In the genomic region with DNA sequence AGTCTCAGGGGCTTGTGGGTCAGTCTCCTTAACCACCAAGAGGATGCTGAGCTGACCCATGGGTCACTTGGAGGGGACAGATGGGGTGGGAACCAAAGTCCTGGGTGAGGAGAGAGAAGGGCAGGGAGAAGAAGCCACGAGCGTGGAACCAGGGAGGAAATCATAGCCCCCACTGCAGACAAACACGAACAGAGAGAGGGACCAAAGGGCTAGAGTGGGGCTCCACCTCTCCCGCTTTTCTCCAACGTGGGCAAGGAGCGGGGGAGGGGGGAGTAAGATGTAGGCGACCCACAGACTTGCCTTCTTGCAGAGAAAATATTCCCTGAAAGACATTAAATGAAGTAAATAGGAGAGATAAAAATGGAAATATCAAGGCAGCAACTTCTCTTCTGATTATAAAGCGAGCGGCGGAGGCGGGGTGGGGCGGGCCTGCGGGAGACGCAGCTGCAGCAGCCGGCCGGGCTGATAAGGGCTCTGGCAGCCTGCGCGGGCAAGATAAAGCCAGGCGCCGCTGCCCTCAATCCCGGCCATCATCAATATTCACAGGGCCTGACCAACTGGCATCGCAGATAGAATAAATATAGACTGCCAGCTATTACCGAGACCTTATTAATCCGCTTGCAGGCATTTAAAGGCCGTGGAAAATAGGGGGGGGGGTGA, we compare ENCODE assay signal across 8 mouse cellular contexts. TPM values are rescaled to one million over a fixed set of nuclear protein-coding genes. Genes with fewer than 3 reads are reported as not detected.
DNase-seq lines count a peak whose midpoint lies in the region; ATAC-seq and TF ChIP-seq lines count a peak whose summit lies in the region.

No protein-coding gene starts in this region.

- H3K4me2 ChIP-seq in embryonic facial prominence, embryonic 12.5 days (replicated peaks) = peak overlapping the region; percentile 35
- peak overlapping the region; percentile 85 for H3K4me2 ChIP-seq in liver, embryonic 14.5 days (ENCODE audit: low read depth)
- peak overlapping the region; percentile 34 for H3K4me2 ChIP-seq in neural tube, embryonic 13.5 days

- H3K4me1 ChIP-seq in embryonic facial prominence, embryonic 12.5 days = peaks cover 8% of the 10 kb centered on the region
- peaks cover 42 to 48% of the 10 kb centered on the region in 2 experiments for H3K4me1 ChIP-seq in liver, embryonic 14.5 days (replicated peaks; ENCODE audit: control insufficient read depth in 2 of 2, insufficient read depth in 2 of 2, low read length in 1 of 2)
- peaks cover 32% of the 10 kb centered on the region for H3K4me1 ChIP-seq in neural tube, embryonic 13.5 days (replicated peaks)

- intact Hi-C loops in heart, postnatal 36 days (cut with DNase I) = loop anchor here (5.0 kb wide), 1 partner anchor 57 kb away; a partner anchor contains a TSS

- H3K36me3 ChIP-seq in embryonic facial prominence, embryonic 12.5 days = no peaks in the 10 kb centered on the region
- H3K36me3 ChIP-seq in liver, embryonic 14.5 days (replicated peaks; ENCODE audit: control insufficient read depth, insufficient read depth, low read depth) = no peaks in the 10 kb centered on the region
- no peaks in the 10 kb centered on the region for H3K36me3 ChIP-seq in neural tube, embryonic 13.5 days

- ATAC-seq in embryonic facial prominence, embryonic 12.5 days (ENCODE audit: insufficient number of reproducible peaks, insufficient read depth, low FRiP score, low TSS enrichment) = no peak
- peak; percentile 81 for ATAC-seq in liver, embryonic 14.5 days (ENCODE audit: insufficient read depth)
- peak; percentile 52 for ATAC-seq in neural tube, embryonic 13.5 days (ENCODE audit: low read depth)

- no peak overlapping the region for H3K9ac ChIP-seq in embryonic facial prominence, embryonic 12.5 days
- peak overlapping the region; percentile 50 for H3K9ac ChIP-seq in liver, embryonic 14.5 days (replicated peaks)
- peak overlapping the region; percentile 59 for H3K9ac ChIP-seq in neural tube, embryonic 13.5 days

- WGBS in embryonic facial prominence, embryonic 12.5 days = 13% methylated on average over 25 of the region's 25 CpGs
- under 1% methylated on average over 25 of the region's 25 CpGs for WGBS in liver, embryonic 14.5 days (ENCODE audit: insufficient replicate concordance)
- WGBS in neural tube, embryonic 13.5 days = 9% methylated on average over 25 of the region's 25 CpGs

- H3K27me3 ChIP-seq in embryonic facial prominence, embryonic 12.5 days = peaks cover 44% of the 10 kb centered on the region
- peaks cover 24% of the 10 kb centered on the region for H3K27me3 ChIP-seq in liver, embryonic 14.5 days (ENCODE audit: control insufficient read depth, insufficient read depth, low read length)
- peaks cover 17% of the 10 kb centered on the region; the same call in 1 of the 2 replicates for H3K27me3 ChIP-seq in neural tube, embryonic 13.5 days

- DNase-seq in left cerebral cortex, adult 18-20 months (ENCODE audit: low spot score in 2 of 2) = peak; percentile 25 to 33
- DNase-seq in left cerebral cortex, adult 11 months (ENCODE audit: low spot score) = no peak
- peak; percentile 37 to 51 for DNase-seq in heart, postnatal 36 days
- peak; percentile 90 to 95 (median 92) for DNase-seq in liver, embryonic 14.5 days (ENCODE audit: low read depth in 3 of 3, low spot score in 3 of 3)
- no peak for DNase-seq in gastrocnemius, postnatal 4 days (ENCODE audit: low spot score in 2 of 2)
- no peak for DNase-seq in cerebellum, adult 11 months

- H3K9me3 ChIP-seq in embryonic facial prominence, embryonic 12.5 days = no peaks in the 10 kb centered on the region
- H3K9me3 ChIP-seq in liver, embryonic 14.5 days (ENCODE audit: control insufficient read depth, low read length) = no peaks in the 10 kb centered on the region
- no peaks in the 10 kb centered on the region for H3K9me3 ChIP-seq in neural tube, embryonic 13.5 days

- peak; percentile 97 for TF ChIP-seq EP300 in liver, embryonic 14.5 days (IDR thresholded peaks at IDR 0.05; ENCODE audit: low read depth)

- H3K4me3 ChIP-seq in embryonic facial prominence, embryonic 12.5 days = no peak overlapping the region
- peak overlapping the region; percentile 41 to 48 for H3K4me3 ChIP-seq in liver, embryonic 14.5 days (ENCODE audit: insufficient read depth in 1 of 2, low read depth in 2 of 2, low read length in 2 of 2)
- H3K4me3 ChIP-seq in neural tube, embryonic 13.5 days = no peak overlapping the region

- peak overlapping the region; percentile 27; the same call in 1 of the 2 replicates for H3K27ac ChIP-seq in embryonic facial prominence, embryonic 12.5 days
- peak overlapping the region; percentile 94 for H3K27ac ChIP-seq in liver, embryonic 14.5 days
- H3K27ac ChIP-seq in neural tube, embryonic 13.5 days (replicated peaks) = peak overlapping the region; percentile 89

- no peak for TF ChIP-seq CTCF in liver, embryonic 14.5 days (IDR thresholded peaks at IDR 0.05; ENCODE audit: low read depth)

RNA-seq across cellular contexts. Expression of a gene that starts 21.3 kb away (rescaled TPM):
- 10 to 100 TPM; 34.3 to 46.0 TPM for total RNA-seq in left cerebral cortex, adult 18-20 months (2021)
- polyA plus RNA-seq in embryonic facial prominence, embryonic 12.5 days (2016; fragmentation: Nextera tagmentation; extraction: Ambion mirVana) = 3.9 and 4.4 TPM in 2 replicates
- total RNA-seq in heart, postnatal 36 days (2021) = 10 to 100 TPM; 19.7 to 23.0 TPM
- polyA plus RNA-seq in liver, embryonic 14.5 days (2012; rRNA removed) = 1.8 and 1.9 TPM in 2 replicates
- 3.3 and 5.0 TPM in 2 replicates for polyA plus RNA-seq in liver, embryonic 14.5 days (2014; fragmentation: Nextera tagmentation; extraction: Ambion mirVana)
- polyA plus RNA-seq in neural tube, embryonic 13.5 days (2015; fragmentation: Nextera tagmentation; extraction: Ambion mirVana) = 21.2 and 22.2 TPM in 2 replicates
- total RNA-seq in gastrocnemius, postnatal 4 days (2021) = 10 to 100 TPM; 18.9 TPM

RNA-seq across cellular contexts. Expression of a gene that starts 55.1 kb away (rescaled TPM):
- total RNA-seq in left cerebral cortex, adult 18-20 months (2021) = 10 to 100 TPM; 18.2 to 21.9 TPM
- 17.7 and 18.7 TPM in 2 replicates for polyA plus RNA-seq in embryonic facial prominence, embryonic 12.5 days (2016; fragmentation: Nextera tagmentation; extraction: Ambion mirVana)
- total RNA-seq in heart, postnatal 36 days (2021) = 10 to 100 TPM; 28.3 to 30.6 TPM
- polyA plus RNA-seq in liver, embryonic 14.5 days (2012; rRNA removed) = 4.9 and 5.4 TPM in 2 replicates
- polyA plus RNA-seq in liver, embryonic 14.5 days (2014; fragmentation: Nextera tagmentation; extraction: Ambion mirVana) = 5.7 and 6.6 TPM in 2 replicates
- polyA plus RNA-seq in neural tube, embryonic 13.5 days (2015; fragmentation: Nextera tagmentation; extraction: Ambion mirVana) = 15.6 and 17.1 TPM in 2 replicates
- 10 to 100 TPM; 15.4 to 18.8 TPM for total RNA-seq in gastrocnemius, postnatal 4 days (2021)

Comparison
In these comparisons a context has a peak if more than half of its experiments do, and no peak if none do; other contexts are left out.
1. DNase-seq: peak in left cerebral cortex, adult 18-20 months (2 of 2), heart, postnatal 36 days (2 of 2) and liver, embryonic 14.5 days (3 of 3); none in left cerebral cortex, adult 11 months (single experiment), gastrocnemius, postnatal 4 days (0 of 2) and cerebellum, adult 11 months (single experiment).
2. H3K27ac ChIP-seq: peak in every context shown above with its lines; median percentile 94 in liver, embryonic 14.5 days; 89 in neural tube, embryonic 13.5 days; 27 in embryonic facial prominence, embryonic 12.5 days.
3. H3K4me2 ChIP-seq: peak in every context shown above with its lines; median percentile 85 in liver, embryonic 14.5 days; 35 in embryonic facial prominence, embryonic 12.5 days; 34 in neural tube, embryonic 13.5 days.
4. H3K4me3 ChIP-seq: peak in liver, embryonic 14.5 days (2 of 2); none in embryonic facial prominence, embryonic 12.5 days (single experiment) and neural tube, embryonic 13.5 days (single experiment).